Mouse (Mus musculus): ENCODE results near the gene Irf4.

DNA sequence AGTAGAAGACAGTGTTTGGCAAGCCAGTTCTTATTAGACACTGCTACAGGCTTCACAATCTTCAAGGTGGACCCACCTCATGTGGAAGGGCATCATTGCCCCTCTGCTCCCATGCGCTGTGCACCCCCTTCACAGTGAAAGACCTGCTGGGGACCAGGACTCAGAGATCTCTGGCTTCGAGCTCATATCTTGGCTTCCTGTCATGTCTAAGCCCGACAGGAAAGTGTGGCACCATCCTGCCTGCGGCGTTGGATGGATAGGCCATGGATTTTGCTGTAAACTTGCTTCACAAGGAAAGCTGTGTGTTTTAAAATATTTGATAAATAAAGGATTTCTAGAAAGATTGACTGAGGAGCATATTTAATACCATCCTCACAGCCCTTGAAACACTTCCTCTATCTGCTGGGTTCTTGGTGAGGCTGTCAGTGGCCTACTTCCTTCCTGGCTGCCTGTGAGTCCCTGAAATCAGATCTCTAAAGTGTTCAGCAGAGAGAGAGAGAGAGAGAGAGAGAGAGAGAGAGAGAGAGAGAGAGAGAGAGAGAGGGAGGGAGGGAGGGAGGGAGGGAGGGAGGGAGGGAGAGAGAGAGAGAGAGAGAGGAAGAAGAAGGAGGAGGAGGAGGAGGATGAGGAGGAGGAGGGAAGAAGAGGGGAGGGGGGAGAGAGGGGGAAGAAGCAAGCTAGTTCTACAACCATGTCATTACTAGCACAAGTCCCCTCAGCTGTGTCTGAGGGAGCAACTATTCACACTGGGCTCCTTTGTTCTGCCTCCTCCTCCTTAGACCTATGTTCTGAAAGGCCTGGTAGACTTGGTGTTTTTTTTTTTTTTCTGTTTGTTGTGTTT lies 17.8 kb downstream of the Irf4 start:
- no peak for TF ChIP-seq CTCF (IDR thresholded peaks at IDR 0.05; ENCODE audit: low read depth, low read length)
- no peak for TF ChIP-seq POLR2A (IDR thresholded peaks at IDR 0.05; ENCODE audit: borderline replicate concordance, low read depth, low read length)
